Mouse (Mus musculus): Measurements from ENCODE around the gene Diexf.

The Diexf gene

DNA sequence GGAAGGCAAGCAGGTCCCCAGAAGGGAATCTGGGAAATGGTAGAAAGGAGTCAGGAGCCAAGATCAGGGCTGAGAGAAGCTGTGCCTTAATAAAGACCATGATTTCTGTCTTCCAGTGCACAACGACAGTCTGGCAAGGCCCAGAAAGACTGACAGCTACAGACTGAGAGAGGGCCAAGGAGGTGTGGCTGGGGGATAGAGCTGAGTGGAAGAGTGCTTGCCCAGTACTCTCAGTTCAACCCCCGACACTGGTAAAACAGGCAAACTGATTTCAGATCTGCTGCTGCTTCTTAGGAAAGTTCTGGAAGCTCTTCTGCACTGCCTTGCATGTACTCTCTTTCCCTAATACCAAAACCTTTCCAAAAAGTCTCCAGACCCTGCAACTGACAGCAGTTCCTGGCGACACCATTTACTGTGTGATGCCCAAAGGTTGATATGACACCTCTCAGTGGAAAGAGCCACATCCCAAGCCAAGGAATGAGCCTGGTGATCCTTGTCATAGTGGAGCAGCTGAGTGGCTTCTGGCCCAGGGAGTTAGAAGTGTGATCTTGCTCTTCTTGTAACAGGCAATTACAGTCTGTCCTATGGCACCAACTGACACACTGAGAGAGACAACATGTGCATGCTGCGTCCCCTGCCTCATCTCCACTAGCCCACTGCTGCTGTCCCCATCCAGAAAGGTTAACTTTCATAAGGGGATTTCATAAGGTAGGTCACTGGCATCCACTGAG is 43.8 kb downstream of the Diexf start:
- DNase-seq (ENCODE audit: low spot score in 2 of 2), result no peak

- no peak for DNase-seq (ENCODE audit: low spot score in 2 of 2)
Measured at GRCm38 (mm10) chr1:193085541-193086020, 44.5 kb downstream of the Diexf start.

GRCm38 (mm10) chr1:193084016-193084415 is 46.1 kb downstream of the Diexf start:
- no peak for DNase-seq (ENCODE audit: low spot score in 2 of 2)

DNA sequence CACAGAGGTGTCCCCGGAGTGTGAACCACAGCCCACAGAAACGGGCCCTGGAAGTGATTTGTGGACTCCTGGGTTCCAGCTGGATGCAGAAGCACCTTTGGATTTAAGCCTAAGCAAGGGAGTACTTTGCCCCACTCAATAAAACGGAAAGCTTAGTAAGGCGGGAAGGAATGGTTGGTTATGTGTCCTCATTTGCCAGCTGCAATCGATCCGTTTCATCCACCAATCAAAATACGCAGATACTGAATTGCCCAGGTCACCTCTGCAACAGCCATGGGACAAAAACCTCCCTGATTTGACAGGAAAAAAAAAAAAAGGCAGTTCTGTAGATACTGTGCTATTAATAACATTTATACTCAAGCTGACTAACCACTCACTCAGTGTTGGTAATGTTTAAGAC is 47.0 kb downstream of the Diexf start:
- no peak for DNase-seq (ENCODE audit: low spot score in 2 of 2)

DNA sequence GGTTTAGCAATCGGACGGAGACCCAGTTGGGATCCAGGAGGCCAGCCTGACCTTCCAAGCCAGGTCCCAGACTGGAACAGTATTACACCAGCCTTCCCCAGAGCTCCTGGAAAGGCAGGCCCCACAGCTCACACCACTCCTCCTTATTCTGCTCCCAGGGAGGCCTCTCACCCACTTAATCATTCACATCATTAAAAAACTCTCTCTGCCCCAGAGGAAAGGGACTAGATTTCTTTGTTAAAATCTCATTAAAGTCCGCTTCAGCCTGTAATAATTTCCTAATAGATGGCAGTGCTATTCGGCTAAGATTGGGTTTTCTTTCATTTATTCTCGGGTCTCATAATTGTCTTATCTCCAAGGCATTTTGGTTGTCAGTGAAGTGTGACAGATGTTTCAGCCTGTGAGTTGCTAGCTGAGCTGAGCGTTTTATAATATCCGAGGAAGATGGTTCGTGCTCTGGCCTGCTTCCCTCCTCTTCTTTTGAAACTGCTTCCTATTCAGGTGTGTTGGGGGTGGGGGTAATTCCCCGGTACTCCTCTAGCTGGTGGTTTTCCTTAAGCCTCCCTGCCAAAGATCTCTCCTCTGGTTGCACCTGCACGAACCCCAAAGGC is 47.7 kb downstream of the Diexf start:
- no peak for DNase-seq (ENCODE audit: low spot score in 2 of 2)

DNA sequence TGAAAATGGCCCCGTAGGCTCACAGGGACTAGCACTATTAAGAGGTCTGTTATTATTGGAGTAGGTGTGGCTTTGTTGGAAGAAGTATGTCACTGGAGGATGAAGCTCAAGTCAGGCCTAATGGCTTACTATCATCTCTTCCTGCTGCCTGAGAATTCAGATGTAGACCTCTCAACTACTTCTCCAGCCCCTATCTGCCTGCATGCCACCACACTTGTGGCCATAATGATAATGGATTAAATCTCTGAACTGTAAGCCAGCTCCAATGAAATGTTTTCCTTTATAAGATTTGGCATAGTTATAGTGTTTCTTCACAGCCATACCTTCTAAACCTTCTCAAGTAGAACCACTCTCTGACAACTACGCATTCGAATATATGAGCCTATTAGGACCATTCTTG is 67.5 kb downstream of the Diexf start:
- DNase-seq (ENCODE audit: low spot score in 2 of 2), result no peak

GRCm38 (mm10) chr1:193060167-193060566 is 69.9 kb downstream of the Diexf start:
- no peak for DNase-seq (ENCODE audit: low spot score in 2 of 2)

GRCm38 (mm10) chr1:193059596-193059995 is 70.5 kb downstream of the Diexf start:
- DNase-seq (ENCODE audit: low spot score in 2 of 2), result no peak

DNA sequence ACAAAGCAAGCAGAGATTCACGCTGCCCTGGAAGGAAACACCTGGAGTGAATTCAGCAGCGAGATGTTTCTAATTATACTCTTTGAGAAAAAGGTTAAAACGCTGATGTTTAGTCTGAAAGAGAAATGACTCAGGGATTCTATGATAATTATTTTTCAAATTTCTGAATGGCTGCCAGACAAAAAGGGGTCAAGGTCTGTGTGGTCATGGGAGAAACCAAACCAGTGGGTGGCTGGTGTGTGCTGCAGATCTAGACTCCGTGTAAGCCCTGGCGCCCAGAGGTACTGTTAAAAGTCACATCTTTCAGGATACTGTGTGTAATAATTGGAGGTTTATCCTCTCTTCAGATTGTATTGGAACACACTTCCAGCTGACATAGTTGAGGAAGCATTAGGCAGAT is 75.7 kb downstream of the Diexf start:
- DNase-seq (ENCODE audit: low spot score in 2 of 2), result no peak

DNA sequence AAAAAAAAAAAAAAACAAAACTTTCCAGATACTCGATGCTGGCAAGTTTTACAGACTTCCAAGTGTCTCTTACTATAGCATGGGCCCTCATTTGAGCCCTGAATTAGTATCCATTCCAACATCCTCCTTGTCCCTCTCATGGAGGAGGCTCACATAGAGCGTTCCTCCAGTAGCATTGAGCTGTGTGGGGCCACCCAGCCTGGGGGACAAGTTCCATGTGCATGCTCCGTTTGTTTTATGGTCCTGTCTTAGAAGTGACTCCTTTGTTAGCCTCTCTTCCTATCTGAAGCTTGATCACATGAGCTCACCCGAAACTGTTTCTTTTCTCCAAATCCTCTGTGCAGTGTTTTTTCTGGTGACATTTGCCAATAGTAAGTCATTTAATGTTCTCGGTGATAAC is 77.0 kb downstream of the Diexf start:
- DNase-seq (ENCODE audit: low spot score in 2 of 2), result no peak

GRCm38 (mm10) chr1:193047616-193048015 is 82.5 kb downstream of the Diexf start:
- DNase-seq (ENCODE audit: low spot score in 2 of 2), result no peak

DNA sequence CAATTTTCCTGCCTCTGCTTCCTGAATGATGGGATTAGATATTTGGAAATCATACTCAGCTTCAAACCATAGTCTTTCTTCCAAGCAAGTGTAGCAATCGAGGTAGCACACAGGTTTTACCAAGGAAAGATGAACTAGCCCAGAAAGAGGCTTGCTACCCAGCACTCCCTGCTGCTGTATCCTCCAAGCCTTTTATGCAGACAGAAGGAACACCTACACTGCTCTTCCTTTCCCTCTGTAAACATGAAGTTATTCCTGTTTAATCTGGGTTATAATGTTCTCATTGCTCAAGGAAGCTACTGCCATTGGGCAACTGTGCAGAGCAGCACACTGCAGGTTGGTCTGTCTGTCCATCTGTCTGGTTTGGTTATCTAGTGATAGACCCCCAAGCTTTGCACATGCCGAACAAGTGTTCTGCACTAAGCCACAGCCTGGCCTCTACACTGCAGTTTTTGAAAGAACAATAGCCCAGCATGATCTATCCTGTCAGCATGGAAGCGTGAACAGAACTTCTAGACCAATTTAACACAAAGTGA is 87.2 kb downstream of the Diexf start:
- no peak for DNase-seq (ENCODE audit: low spot score in 2 of 2)
